Mouse (Mus musculus): ENCODE data around the gene Tmem184b.

Tmem184b gene

GRCm38 (mm10) chr15:79399231-79400052 lies 3.9 kb downstream of the Tmem184b start:
- DNase-seq (ENCODE audit: low spot score) = no peak

- no peak for DNase-seq (ENCODE audit: low spot score)
These were observed 6.6 kb downstream of the Tmem184b start for GRCm38 (mm10) chr15:79396736-79397135.

GRCm38 (mm10) chr15:79395281-79395680 lies 8.1 kb downstream of the Tmem184b start:
- DNase-seq (ENCODE audit: low spot score) = no peak

- no peak for DNase-seq (ENCODE audit: low spot score)
These were observed 8.5 kb downstream of the Tmem184b start for GRCm38 (mm10) chr15:79394842-79395241.

- DNase-seq (ENCODE audit: low spot score) = no peak
These were observed 10.3 kb downstream of the Tmem184b start for GRCm38 (mm10) chr15:79393101-79393500.

GRCm38 (mm10) chr15:79392527-79392926 lies 10.8 kb downstream of the Tmem184b start:
- no peak for DNase-seq (ENCODE audit: low spot score)

- DNase-seq (ENCODE audit: low spot score) = no peak
These were observed 11.8 kb downstream of the Tmem184b start for GRCm38 (mm10) chr15:79391447-79392093.

- DNase-seq (ENCODE audit: low spot score) = no peak
These were observed 12.9 kb downstream of the Tmem184b start for GRCm38 (mm10) chr15:79390434-79390833.

GRCm38 (mm10) chr15:79388171-79388570 lies 15.2 kb downstream of the Tmem184b start:
- no peak for DNase-seq (ENCODE audit: low spot score)

GRCm38 (mm10) chr15:79387611-79388010 lies 15.8 kb downstream of the Tmem184b start:
- DNase-seq (ENCODE audit: low spot score) = no peak

GRCm38 (mm10) chr15:79387081-79387480 lies 16.3 kb downstream of the Tmem184b start:
- no peak for DNase-seq (ENCODE audit: low spot score)

- DNase-seq (ENCODE audit: low spot score) = no peak
These were observed 21.7 kb downstream of the Tmem184b start for GRCm38 (mm10) chr15:79381644-79382043.

GRCm38 (mm10) chr15:79380468-79381444 lies 22.6 kb downstream of the Tmem184b start:
- peak; percentile 67 for DNase-seq (ENCODE audit: low spot score)

GRCm38 (mm10) chr15:79379658-79380057 lies 23.7 kb downstream of the Tmem184b start:
- DNase-seq (ENCODE audit: low spot score) = no peak

- no peak for DNase-seq (ENCODE audit: low spot score)
These were observed 24.8 kb downstream of the Tmem184b start for GRCm38 (mm10) chr15:79378608-79379007.

GRCm38 (mm10) chr15:79377681-79378080 lies 25.7 kb downstream of the Tmem184b start:
- no peak for DNase-seq (ENCODE audit: low spot score)

- no peak for DNase-seq (ENCODE audit: low spot score)
These were observed 28.6 kb downstream of the Tmem184b start for GRCm38 (mm10) chr15:79374760-79375159.

GRCm38 (mm10) chr15:79370281-79370843 lies 33.0 kb downstream of the Tmem184b start:
- no peak for DNase-seq (ENCODE audit: low spot score)

- DNase-seq (ENCODE audit: low spot score) = no peak
These were observed 33.7 kb downstream of the Tmem184b start for GRCm38 (mm10) chr15:79369452-79370280.

- DNase-seq (ENCODE audit: low spot score) = no peak
These were observed 34.4 kb downstream of the Tmem184b start for GRCm38 (mm10) chr15:79368861-79369440.

Measured in spleen, adult 12 weeks (tissue).